Mouse (Mus musculus) thymus, adult 18-20 months (tissue): Measurements from ENCODE around the gene Lrp2.
"Not testable (repeated sequence)": the region's sequence is repeated elsewhere in the genome, so short reads cannot be mapped to it uniquely, and the experiment has no call there.

Experiments used
- DNase-seq, 2 experiments: peaks; one replicate each; pipeline ENCODE4 v3.0.0; 2022; ENCODE audit warnings: mixed read lengths in 2 of 2

Lrp2 gene

GRCm38 (mm10) chr2:69582068-69582467 is 3.8 kb downstream of the Lrp2 start:
- DNase-seq: not testable (repeated sequence)

DNA sequence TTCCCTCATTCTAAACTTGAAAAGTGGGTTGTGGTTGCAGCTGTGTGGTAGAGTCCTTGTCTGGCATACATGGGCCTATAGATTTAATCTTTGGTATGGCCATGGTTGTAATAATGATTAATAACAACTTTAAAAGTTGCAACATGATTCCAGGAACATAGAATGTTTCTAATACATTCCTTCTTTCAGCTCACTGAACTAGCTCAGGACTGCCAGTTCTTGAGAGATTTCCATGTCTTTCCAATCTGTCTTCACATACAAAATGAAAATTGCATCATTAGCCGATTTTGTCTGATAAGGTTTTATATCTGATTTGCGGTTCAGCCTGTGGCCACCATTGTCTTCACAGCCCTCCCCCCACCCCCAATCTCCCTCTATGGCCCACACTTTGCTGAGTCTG is 5.8 kb downstream of the Lrp2 start:
- DNase-seq: no peak

DNA sequence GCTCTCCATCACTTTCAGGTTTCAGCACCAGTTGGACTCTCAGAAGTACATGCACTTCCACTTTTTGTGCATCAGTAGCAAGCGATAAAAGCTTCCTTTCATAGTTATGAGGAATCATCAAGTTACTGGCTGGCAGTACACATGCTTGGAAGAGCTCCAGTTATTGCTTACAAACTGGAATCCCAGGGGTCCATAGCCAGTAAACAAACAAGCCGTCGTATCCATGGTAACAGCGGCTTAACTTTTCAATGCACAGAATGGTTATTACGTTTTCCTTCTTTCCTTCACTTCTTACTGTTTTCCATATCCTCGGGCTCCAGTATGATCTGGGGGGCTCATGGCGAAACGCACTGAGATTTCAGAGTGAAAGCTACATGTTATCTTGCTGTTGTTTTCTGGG is 7.7 kb downstream of the Lrp2 start:
- no peak for DNase-seq

DNA sequence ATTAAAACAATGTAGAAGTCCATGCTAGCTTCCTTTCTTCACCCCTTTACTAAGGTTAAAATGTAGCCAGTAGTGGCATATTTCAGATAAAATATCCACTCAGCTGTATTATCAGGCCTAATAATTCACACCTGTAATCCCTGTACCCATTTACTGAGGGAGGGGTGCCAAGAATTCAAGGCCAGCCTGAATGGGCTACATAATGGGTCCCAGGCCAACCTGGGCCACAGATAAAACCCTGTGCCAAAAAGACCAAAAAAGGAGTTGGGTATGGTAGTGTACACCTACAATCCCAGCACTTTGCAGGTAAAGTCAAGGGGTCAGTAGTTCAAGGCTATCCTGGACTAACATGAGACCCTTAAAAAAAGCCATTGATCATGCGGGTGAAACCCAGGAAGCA is 9.3 kb downstream of the Lrp2 start:
- DNase-seq: no peak

DNA sequence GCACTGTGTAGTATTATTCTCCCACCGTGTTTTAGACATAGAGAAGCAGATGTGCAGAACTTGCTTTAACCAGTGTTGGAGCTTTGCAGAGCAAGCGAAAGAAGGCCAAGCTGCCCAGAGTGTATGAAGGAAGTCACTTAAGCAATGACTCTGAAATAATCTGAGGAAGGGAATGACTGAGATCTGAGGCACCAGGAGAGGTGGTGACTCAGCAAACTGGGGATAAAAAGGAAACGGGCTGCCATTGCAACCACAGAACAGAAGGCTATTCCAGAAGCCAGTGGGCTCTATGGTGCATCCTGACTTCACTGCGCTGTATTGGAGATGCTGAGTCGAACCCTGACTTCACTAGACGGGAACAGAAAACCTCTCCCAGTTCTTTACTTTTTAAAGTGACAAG is 10.9 kb downstream of the Lrp2 start:
- DNase-seq: no peak

GRCm38 (mm10) chr2:69574261-69574660 is 11.6 kb downstream of the Lrp2 start:
- no peak for DNase-seq

DNA sequence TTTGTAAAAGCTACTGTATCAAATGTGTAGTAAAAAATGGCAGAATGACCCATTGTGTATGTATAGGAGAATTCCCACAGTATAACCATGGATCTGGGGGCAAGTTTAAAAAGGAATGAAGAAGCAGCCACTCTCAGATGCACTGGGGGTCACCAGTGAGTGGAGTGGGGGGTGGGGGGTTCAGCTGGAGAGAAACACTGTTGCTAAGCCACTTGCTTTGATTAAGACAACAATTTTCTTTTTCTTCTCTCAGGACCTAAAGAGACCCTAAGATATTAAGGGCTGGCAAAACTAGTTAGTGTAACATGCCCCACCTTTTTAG is 12.2 kb downstream of the Lrp2 start:
- DNase-seq: no peak

GRCm38 (mm10) chr2:69573038-69573732 is 12.7 kb downstream of the Lrp2 start:
- DNase-seq: no peak

DNA sequence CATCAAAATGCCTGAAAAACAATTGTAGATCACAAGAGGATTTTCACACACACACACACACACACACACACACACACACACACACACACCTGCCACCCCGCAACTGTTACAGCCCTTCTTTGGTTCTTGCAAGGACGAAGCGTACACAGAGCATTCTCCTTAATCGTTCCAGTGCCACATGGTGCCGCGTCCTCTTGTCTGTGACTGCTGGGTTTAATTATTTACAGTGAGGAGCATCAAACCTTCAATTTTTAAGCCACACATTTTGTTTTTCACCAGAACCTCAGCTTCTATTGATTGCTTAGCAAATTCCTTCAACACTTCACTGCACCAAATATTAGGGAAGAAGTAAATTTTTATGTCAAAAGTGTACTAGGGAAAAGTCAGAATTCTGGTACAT is 15.3 kb downstream of the Lrp2 start:
- no peak for DNase-seq

DNA sequence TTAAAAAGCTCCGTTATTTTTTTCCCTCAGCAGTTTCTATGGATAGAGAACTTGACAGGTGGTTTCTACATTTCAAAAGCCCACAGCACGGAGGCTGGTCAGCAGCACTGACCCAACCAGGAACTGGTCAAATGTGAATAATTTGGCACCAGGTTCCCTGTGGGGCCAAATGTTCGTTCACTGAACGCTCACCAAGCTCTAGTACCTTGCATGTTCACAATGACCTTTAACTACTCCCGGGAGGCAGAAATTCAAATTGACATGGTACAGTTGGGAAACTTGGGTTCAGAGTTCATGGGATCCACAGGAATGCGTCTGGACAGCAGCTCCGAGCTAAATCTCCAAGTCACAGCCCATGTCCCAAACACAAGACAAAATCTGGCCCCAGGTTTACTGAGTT is 19.6 kb downstream of the Lrp2 start:
- no peak for DNase-seq

DNA sequence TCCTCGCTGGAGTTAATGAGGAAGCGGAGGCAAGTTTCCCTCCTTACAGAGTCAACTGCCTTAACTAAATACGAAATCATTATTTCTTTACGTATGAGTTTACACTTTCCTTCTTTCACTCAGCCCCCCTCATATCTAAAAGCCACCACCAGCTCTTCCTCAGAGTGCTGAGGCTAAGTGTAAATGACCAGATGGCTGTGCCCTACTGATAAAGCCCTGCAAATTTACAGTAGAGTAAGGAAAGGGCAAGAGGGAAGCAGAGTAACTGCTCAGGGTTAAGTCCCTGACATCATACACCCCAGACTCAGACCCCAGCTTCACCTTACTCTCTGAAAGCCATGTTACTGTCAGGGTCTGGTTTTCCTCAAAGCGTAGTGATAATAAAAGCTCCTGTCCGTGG is 22.4 kb downstream of the Lrp2 start:
- no peak for DNase-seq

- no peak for DNase-seq
Measured at GRCm38 (mm10) chr2:69562761-69563160, 23.1 kb downstream of the Lrp2 start.

- no peak for DNase-seq
Measured at GRCm38 (mm10) chr2:69560221-69560620, 25.6 kb downstream of the Lrp2 start.

- no peak for DNase-seq
Measured at GRCm38 (mm10) chr2:69559380-69559779, 26.5 kb downstream of the Lrp2 start.

DNA sequence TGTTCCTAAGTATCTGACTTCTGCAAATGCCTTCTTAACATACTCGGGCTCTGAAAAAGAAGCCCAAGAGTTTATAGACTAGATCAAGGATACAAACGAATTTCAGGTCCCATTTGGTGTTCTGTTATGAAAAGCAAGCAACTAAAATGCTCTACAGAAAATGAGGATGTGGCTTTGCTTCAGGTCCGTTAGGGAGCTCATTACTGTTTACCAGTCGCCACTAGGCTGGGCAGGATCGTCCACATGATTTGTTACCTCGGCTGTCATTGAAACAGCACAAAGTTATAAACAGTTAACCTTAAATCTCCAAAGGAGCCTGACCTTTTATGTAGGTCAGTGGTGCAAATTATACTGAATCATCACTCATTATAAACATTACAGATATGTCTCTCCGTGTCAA is 29.2 kb downstream of the Lrp2 start:
- DNase-seq: no peak

- DNase-seq: no peak
Measured at GRCm38 (mm10) chr2:69551639-69552038, 34.2 kb downstream of the Lrp2 start.

DNA sequence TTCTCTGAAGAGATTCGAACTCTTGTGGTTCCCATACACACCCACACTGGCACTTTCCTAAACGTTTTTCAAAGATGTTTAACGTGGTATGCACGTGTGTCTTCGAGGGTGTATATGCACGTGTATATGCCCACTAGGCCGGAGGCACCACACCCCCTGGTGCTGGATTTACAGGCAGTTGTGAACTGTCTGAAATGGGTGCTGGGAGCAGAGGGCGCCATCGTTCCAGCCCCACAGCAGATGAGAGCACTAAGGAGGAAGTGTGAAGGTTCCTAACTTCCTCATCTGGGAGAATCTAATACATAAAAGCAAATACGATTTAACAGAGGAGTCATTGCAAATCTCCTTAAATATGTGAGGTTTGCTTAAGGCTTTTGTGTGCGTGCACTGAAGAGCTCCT is 39.0 kb downstream of the Lrp2 start:
- no peak for DNase-seq

GRCm38 (mm10) chr2:69536018-69536417 is 49.8 kb downstream of the Lrp2 start:
- no peak for DNase-seq

DNA sequence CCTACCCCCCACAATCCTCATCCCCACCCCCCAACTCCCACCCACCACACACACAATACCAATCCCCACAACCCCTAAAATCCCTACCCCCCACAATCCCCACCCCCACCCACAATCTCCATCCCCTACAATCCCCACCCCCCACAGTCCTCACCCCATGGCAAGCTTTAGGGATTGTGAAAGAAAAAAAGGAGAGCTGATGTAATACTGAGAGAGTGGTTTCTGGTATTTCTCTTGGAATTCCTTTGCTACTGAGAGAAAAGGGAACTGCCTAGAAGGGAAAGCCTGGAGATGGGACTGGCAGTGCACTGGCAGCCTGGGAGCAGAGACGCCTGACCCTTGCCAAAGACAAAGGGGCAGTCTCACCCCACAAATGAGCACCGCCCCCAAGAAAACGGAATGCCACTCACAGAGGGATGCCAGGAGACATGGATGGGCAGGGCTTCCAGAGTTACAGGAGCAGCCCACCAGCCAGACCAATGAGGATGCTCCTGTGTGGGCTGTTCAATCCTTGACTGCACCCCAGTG is 54.3 kb downstream of the Lrp2 start:
- DNase-seq: no peak

GRCm38 (mm10) chr2:69530691-69531527 is 55.0 kb downstream of the Lrp2 start:
- no peak for DNase-seq

DNA sequence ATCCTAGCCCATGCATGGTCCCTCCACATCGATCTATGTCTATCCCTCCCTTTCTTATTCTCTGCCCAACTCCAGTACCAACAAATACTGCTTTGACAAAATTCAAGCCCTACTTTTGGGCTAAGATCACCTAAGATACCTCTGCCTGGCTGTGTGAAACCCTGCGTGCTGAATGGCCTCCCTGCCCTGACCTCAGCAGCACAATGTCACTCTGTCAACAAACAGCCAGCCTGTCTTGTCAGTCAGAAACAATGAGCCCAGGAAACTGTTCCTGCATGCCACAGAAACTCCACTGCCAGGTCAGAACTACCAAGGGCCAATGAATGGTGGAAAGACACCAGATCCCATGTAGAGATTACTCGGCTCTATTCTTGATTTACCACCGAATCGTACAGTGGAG is 55.7 kb downstream of the Lrp2 start:
- no peak for DNase-seq

DNA sequence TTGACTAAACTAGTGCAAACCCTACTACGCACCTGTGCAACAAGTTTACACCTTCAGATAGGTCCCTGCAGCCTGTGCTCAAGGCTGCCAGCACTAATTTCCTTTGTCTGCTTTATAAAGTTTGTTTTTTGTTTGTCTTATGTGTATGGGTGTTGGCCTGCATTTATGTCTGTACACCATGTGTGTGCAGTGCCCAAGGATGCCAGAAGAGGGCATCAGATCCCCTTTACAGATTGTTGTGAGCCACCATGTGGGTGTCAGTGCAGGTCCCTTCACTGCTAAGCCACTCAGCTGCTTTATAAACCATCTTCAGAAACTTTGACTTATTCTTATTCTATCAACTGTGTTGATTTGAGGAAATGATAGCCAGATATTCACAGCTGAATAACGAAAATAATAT is 65.6 kb downstream of the Lrp2 start:
- DNase-seq: no peak

GRCm38 (mm10) chr2:69518307-69518706 is 67.6 kb downstream of the Lrp2 start:
- DNase-seq: no peak

GRCm38 (mm10) chr2:69511766-69512165 is 74.1 kb downstream of the Lrp2 start:
- DNase-seq: no peak
